Mouse (Mus musculus) embryonic stem cell, embryonic (primary cell): ENCODE measurements around the gene Krtap3-3.
"Not testable (repeated sequence)": the region's sequence is repeated elsewhere in the genome, so short reads cannot be mapped to it uniquely, and the experiment has no call there.

ENCODE experiments used
- CTCF ChIA-PET, 4 experiments: fragments of 300-600 bp in 2 of 4; fragments of 350-600 bp in 2 of 4; sonication (Branson Sonifier 250); formaldehyde crosslinking; loops; one replicate each; lab custom pipeline; 2022; ENCODE audit warnings: inconsistent platforms in 2 of 4; lab: Charles Lee
- POLR2A ChIA-PET, 4 experiments: fragments of 300-600 bp in 2 of 4; fragments of 350-600 bp in 2 of 4; sonication (Branson Sonifier 250); formaldehyde crosslinking; loops; one replicate each; lab custom pipeline; 2022; ENCODE audit warnings: antibody characterized with exemption in 4 of 4, inconsistent platforms in 1 of 4; lab: Charles Lee

Gene Krtap3-3

GRCm38 (mm10) chr11:99550765-99551164, at the start of gene Krtap3-3:
Gene Krtap3-3, minus strand, starts transcription at chr11:99550865.
- POLR2A ChIA-PET: no interaction called here

GRCm38 (mm10) chr11:99597742-99598141, 47.1 kb upstream of the Krtap3-3 start, which contains the start of gene Krtap9-3:
Gene Krtap9-3, minus strand, starts transcription at chr11:99598105.
- CTCF ChIA-PET: interaction anchor here in 2 of 4 experiments (0.5 to 0.8 kb wide), 2 partner anchors 23 to 24 kb away, joined by 3 to 5 read pairs; no protein-coding TSS in a partner anchor
- POLR2A ChIA-PET: not testable (repeated sequence)

More at GRCm38 (mm10) chr11:99550765-99551164, at the start of gene Krtap3-3:
- CTCF ChIA-PET: no interaction called here

- POLR2A ChIA-PET: no interaction called here
Observed at GRCm38 (mm10) chr11:99590981-99591380, 40.3 kb upstream of the Krtap3-3 start, which contains the start of gene Krtap1-3. Gene Krtap1-3, minus strand, starts transcription at chr11:99591339.

GRCm38 (mm10) chr11:99585096-99585495, 34.4 kb upstream of the Krtap3-3 start:
- POLR2A ChIA-PET: no interaction called here
- CTCF ChIA-PET: interaction anchor here in 2 of 4 experiments (0.6 to 0.7 kb wide), 2 partner anchors 11 to 435 kb away, joined by 3 read pairs; no protein-coding TSS in a partner anchor

More at GRCm38 (mm10) chr11:99590981-99591380, 40.3 kb upstream of the Krtap3-3 start, which contains the start of gene Krtap1-3:
- CTCF ChIA-PET: interaction anchor here in 2 of 4 experiments (0.5 to 2.1 kb wide), 2 partner anchors 17 kb away, joined by 7 to 9 read pairs; no protein-coding TSS in a partner anchor

GRCm38 (mm10) chr11:99583245-99583704, 32.6 kb upstream of the Krtap3-3 start, which contains the start of gene Krtap1-4:
Gene Krtap1-4, minus strand, starts transcription at chr11:99583654.
- ChIA-PET CTCF (interaction anchor here in 1 of 4 experiments (1.4 kb wide), 1 partner anchor 10 kb away, joined by 3 read pairs; no protein-coding TSS in a partner anchor), POLR2A (no interaction called here)

GRCm38 (mm10) chr11:99581564-99581963, 30.9 kb upstream of the Krtap3-3 start:
- ChIA-PET POLR2A (no interaction called here), CTCF (no interaction called here)

- POLR2A ChIA-PET: no interaction called here
- CTCF ChIA-PET: no interaction called here
Observed at GRCm38 (mm10) chr11:99581051-99581450, 30.4 kb upstream of the Krtap3-3 start.

GRCm38 (mm10) chr11:99580636-99581035, 30.0 kb upstream of the Krtap3-3 start, which contains the start of gene Krtap1-5:
Gene Krtap1-5, minus strand, starts transcription at chr11:99581016.
- CTCF ChIA-PET: no interaction called here
- POLR2A ChIA-PET: no interaction called here

- ChIA-PET CTCF (interaction anchor here (0.5 to 1.4 kb wide), 19 partner anchors 8 to 615 kb away, joined by 3 to 9 read pairs (median 4); partner anchors contain the start of genes Krtap9-3 (in 2 of the 4), Gm11938 (in 1 of the 4), Krtap1-3 (in 1 of the 4) and Krtap1-4 (in 1 of the 4)), POLR2A (interaction anchor here in 1 of 4 experiments (0.7 kb wide), 1 partner anchor 648 kb away, joined by 4 read pairs; no protein-coding TSS in a partner anchor)
Observed at GRCm38 (mm10) chr11:99574106-99574505, 23.4 kb upstream of the Krtap3-3 start.

- ChIA-PET CTCF (interaction anchor here in 1 of 4 experiments (0.7 to 1.0 kb wide), 2 partner anchors 109 to 182 kb away, joined by 6 to 7 read pairs; no protein-coding TSS in a partner anchor), POLR2A (no interaction called here)
Observed at GRCm38 (mm10) chr11:99573164-99573563, 22.5 kb upstream of the Krtap3-3 start.

GRCm38 (mm10) chr11:99566530-99566929, 15.9 kb upstream of the Krtap3-3 start, which contains the start of gene Krtap3-1:
Gene Krtap3-1, minus strand, starts transcription at chr11:99566630.
- ChIA-PET CTCF (interaction anchor here in 1 of 4 experiments (1.2 kb wide), 1 partner anchor 8 kb away, joined by 5 read pairs; no protein-coding TSS in a partner anchor), POLR2A (no interaction called here)

- ChIA-PET CTCF (interaction anchor here in 1 of 4 experiments (0.5 kb wide), 1 partner anchor 51 kb away, joined by 5 read pairs; no protein-coding TSS in a partner anchor), POLR2A (no interaction called here)
Observed at GRCm38 (mm10) chr11:99562580-99562979, 11.9 kb upstream of the Krtap3-3 start.

- POLR2A ChIA-PET: no interaction called here
- CTCF ChIA-PET: no interaction called here
Observed at GRCm38 (mm10) chr11:99559366-99559765, 8.7 kb upstream of the Krtap3-3 start, which contains the start of gene Gm11939. Gene Gm11939, minus strand, starts transcription at chr11:99559466.

- ChIA-PET POLR2A (interaction anchor here (0.5 to 0.8 kb wide), 4 partner anchors 17 to 762 kb away, joined by 3 read pairs; no protein-coding TSS in a partner anchor), CTCF (interaction anchor here in 2 of 4 experiments (0.6 to 0.7 kb wide), 2 partner anchors 15 to 16 kb away, joined by 3 to 6 read pairs; no protein-coding TSS in a partner anchor)
Observed at GRCm38 (mm10) chr11:99557976-99558745, 7.5 kb upstream of the Krtap3-3 start.

- CTCF ChIA-PET: interaction anchor here in 1 of 4 experiments (0.7 kb wide), 1 partner anchor 1627 kb away, joined by 3 read pairs; no protein-coding TSS in a partner anchor
- POLR2A ChIA-PET: no interaction called here
Observed at GRCm38 (mm10) chr11:99556753-99557152, 6.1 kb upstream of the Krtap3-3 start, which contains the start of gene Krtap3-2. Gene Krtap3-2, minus strand, starts transcription at chr11:99556853.

GRCm38 (mm10) chr11:99556195-99556594, 5.5 kb upstream of the Krtap3-3 start:
- CTCF ChIA-PET: no interaction called here
- POLR2A ChIA-PET: no interaction called here

GRCm38 (mm10) chr11:99547892-99548291, 2.8 kb downstream of the Krtap3-3 start:
- ChIA-PET CTCF (interaction anchor here in 1 of 4 experiments (0.9 kb wide), 1 partner anchor 621 kb away, joined by 3 read pairs; no protein-coding TSS in a partner anchor), POLR2A (interaction anchor here in 1 of 4 experiments (1.1 kb wide), 1 partner anchor 8 kb away, joined by 4 read pairs; no protein-coding TSS in a partner anchor)

GRCm38 (mm10) chr11:99539721-99540120, 10.9 kb downstream of the Krtap3-3 start:
- ChIA-PET CTCF (interaction anchor here in 1 of 4 experiments (0.5 kb wide), 2 partner anchors 106 to 423 kb away, joined by 3 to 11 read pairs; no protein-coding TSS in a partner anchor), POLR2A (interaction anchor here in 1 of 4 experiments (0.6 kb wide), 1 partner anchor 8 kb away, joined by 4 read pairs; no protein-coding TSS in a partner anchor)
